10 mouse cellular contexts compared by ENCODE assay signal in the genomic region with DNA sequence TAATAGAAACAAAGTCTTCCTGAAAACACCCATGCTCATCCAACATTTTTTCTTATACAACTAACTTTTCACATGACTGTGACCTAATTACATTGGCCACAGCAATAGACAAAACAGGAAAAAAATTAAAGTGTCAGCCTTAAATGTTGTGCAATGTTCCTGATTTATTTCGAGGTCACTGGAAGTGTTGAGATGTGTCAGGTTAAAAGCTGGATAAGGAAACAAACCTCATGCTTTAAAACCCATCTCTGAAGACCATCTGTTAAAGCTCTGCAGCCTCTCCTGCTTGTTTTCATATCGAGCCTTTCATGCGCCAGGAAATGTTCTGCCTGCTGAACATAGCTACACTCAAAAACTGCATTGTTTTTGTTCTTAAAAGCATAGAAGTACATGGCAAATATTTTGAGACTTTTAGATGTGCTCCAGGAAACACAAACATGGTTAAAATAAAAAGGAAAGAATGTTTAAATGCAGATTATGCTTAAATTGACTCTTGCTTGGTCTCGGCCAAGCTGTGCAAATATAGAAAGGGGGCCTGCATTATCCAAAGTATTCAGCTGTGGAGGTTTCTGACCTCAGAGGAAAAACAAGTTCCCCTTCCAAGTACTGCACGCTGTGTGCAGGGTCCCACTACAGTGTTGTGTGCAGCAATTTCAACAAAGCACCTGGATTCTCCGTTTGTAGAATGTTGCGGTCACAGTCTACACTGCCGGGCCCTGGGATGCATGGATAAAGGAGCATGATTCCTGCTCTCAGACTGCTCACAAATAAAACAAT.
DNase-seq lines count a peak whose midpoint lies in the region; ATAC-seq and TF ChIP-seq lines count a peak whose summit lies in the region.
"Had no signal": no experiment of that assay in that cellular context is flagged by ENCODE, and none has a peak within 500 bp of the region (broad histone marks: within the 10 kb centered on the region; RNA-seq: fewer than 3 reads in every experiment).

No protein-coding gene starts in this region.

- no peak overlapping the region for H3K4me3 ChIP-seq in heart, adult 2 months
- H3K4me3 ChIP-seq in heart, embryonic 11.5 days (ENCODE audit: low read depth, low read length): no peak overlapping the region
- H3K4me3 ChIP-seq in forebrain, embryonic 12.5 days (replicated peaks): no peak overlapping the region
- H3K4me3 ChIP-seq: erythroblast, embryonic 14.5 days had no signal

- no peak for TF ChIP-seq EP300 in heart, adult 2 months (IDR thresholded peaks at IDR 0.05; ENCODE audit: insufficient read depth, low read depth, low read length)

- no peaks in the 10 kb centered on the region for H3K27me3 ChIP-seq in heart, adult 2 months (ENCODE audit: control insufficient read depth, insufficient read depth, low read length)
- H3K27me3 ChIP-seq in heart, embryonic 11.5 days (ENCODE audit: control insufficient read depth, insufficient read depth, low read length): no peaks in the 10 kb centered on the region
- no peaks in the 10 kb centered on the region for H3K27me3 ChIP-seq in forebrain, embryonic 12.5 days
- H3K27me3 ChIP-seq: CH12.LX had no signal

- peaks cover 7% of the 10 kb centered on the region for H3K4me1 ChIP-seq in heart, adult 2 months (ENCODE audit: control insufficient read depth, insufficient read depth, low read length)
- peaks cover 16% of the 10 kb centered on the region for H3K4me1 ChIP-seq in heart, embryonic 11.5 days (ENCODE audit: control insufficient read depth, insufficient read depth, low read length)
- no peaks in the 10 kb centered on the region for H3K4me1 ChIP-seq in forebrain, embryonic 12.5 days

- no peak overlapping the region for H3K4me2 ChIP-seq in heart, embryonic 11.5 days
- H3K4me2 ChIP-seq in forebrain, embryonic 12.5 days: no peak overlapping the region

- 38% methylated on average over 8 of the region's 8 CpGs for WGBS in heart, adult 2 months
- 50% methylated on average over 8 of the region's 8 CpGs for WGBS in heart, embryonic 11.5 days (ENCODE audit: insufficient replicate concordance)
- 84% methylated on average over 8 of the region's 8 CpGs for WGBS in forebrain, embryonic 12.5 days

- H3K36me3 ChIP-seq in heart, adult 2 months (ENCODE audit: control insufficient read depth, insufficient read depth, low read length): peaks cover 7% of the 10 kb centered on the region
- no peaks in the 10 kb centered on the region for H3K36me3 ChIP-seq in heart, embryonic 11.5 days (ENCODE audit: control insufficient read depth, insufficient read depth, low read length)
- H3K36me3 ChIP-seq in forebrain, embryonic 12.5 days (replicated peaks): 0 out of 2 replicates have a peak, but pooled peaks cover 5% of the 10 kb centered on the region

- no peak for ATAC-seq in heart, embryonic 11.5 days (replicated peaks; ENCODE audit: insufficient number of reproducible peaks, low FRiP score, low TSS enrichment)
- no peak for ATAC-seq in forebrain, embryonic 12.5 days (ENCODE audit: low FRiP score)
- no peak for ATAC-seq in erythroid progenitor cell, adult 5-6 weeks (replicated peaks; ENCODE audit: low FRiP score, poor library complexity, severe bottlenecking)

- TF ChIP-seq CTCF in heart, adult 2 months (IDR thresholded peaks at IDR 0.05): no peak

- H3K79me2 ChIP-seq in heart, adult 2 months (replicated peaks; ENCODE audit: control insufficient read depth, insufficient read depth, low read length): no peaks in the 10 kb centered on the region

- no peak overlapping the region for H3K9ac ChIP-seq in heart, adult 2 months (ENCODE audit: low read depth, low read length)
- H3K9ac ChIP-seq in heart, embryonic 11.5 days (ENCODE audit: low read depth, low read length): no peak overlapping the region
- no peak overlapping the region for H3K9ac ChIP-seq in forebrain, embryonic 12.5 days

- intact Hi-C loops in heart, adult 2 months (cut with DNase I): loop anchor here (5.0 kb wide), 1 partner anchor 166 kb away; no protein-coding TSS in a partner anchor

- no peak for DNase-seq in heart, adult 2 months
- DNase-seq in right cerebral cortex, adult 18-20 months: peak; percentile 13
- no peak for DNase-seq in right cerebral cortex, postnatal 14 days
- peak; percentile 44 for DNase-seq in layer of hippocampus, adult 9-11 months
- DNase-seq in adrenal gland, postnatal 25 days: no peak

- TF ChIP-seq POLR2A in heart, adult 2 months (IDR thresholded peaks at IDR 0.05; ENCODE audit: insufficient read depth, low read depth, low read length): no peak

- peak overlapping the region; percentile 36 for H3K27ac ChIP-seq in heart, adult 2 months
- no peak overlapping the region; the same call in 1 of the 2 replicates for H3K27ac ChIP-seq in heart, embryonic 11.5 days (ENCODE audit: low read depth, low read length)
- no peak overlapping the region for H3K27ac ChIP-seq in forebrain, embryonic 12.5 days

- H3K9me3 ChIP-seq in heart, embryonic 11.5 days (replicated peaks; ENCODE audit: control insufficient read depth, low read length): no peaks in the 10 kb centered on the region
- H3K9me3 ChIP-seq in forebrain, embryonic 12.5 days: no peaks in the 10 kb centered on the region

Comparison
In these comparisons a context has a peak if more than half of its experiments do, and no peak if none do; other contexts are left out.
1. DNase-seq: peak in right cerebral cortex, adult 18-20 months (single experiment) and layer of hippocampus, adult 9-11 months (single experiment); none in heart, adult 2 months (0 of 2), right cerebral cortex, postnatal 14 days (single experiment) and adrenal gland, postnatal 25 days (single experiment).